Mouse (Mus musculus) liver, embryonic 13.5 days (tissue): Measurements from ENCODE around the gene Cd72. TPM values are rescaled to one million over a fixed set of nuclear protein-coding genes. Genes with fewer than 3 reads are reported as not detected.
A peak's percentile ranks its signal among the peaks of the same experiment; 100 is the strongest.

ENCODE experiments used
- ATAC-seq: fragments of 200-750 bp; cut with Nextera tagmentation; 2 replicates; pipeline ENCODE4 v1.8.0; 2017; ENCODE audit warnings: low read depth, mild to moderate bottlenecking, moderate number of reproducible peaks, moderate library complexity
- DNase-seq: peaks from one replicate; pipeline ENCODE4 v3.0.0; 2022
- H3K27ac ChIP-seq: fragments of 300-500 bp; sonication (generic); 2 replicates; pipeline ENCODE4 v1.5.1; 2015; ENCODE audit warnings: moderate library complexity, mild to moderate bottlenecking, inconsistent platforms
- H3K27me3 ChIP-seq: fragments of 300-500 bp; sonication (generic); 2 replicates; pipeline ENCODE4 v1.6.1; 2015; ENCODE audit warnings: mild to moderate bottlenecking, inconsistent platforms
- H3K36me3 ChIP-seq: fragments of 300-500 bp; sonication (generic); 2 replicates; pipeline ENCODE4 v1.6.1; 2015; ENCODE audit warnings: mild to moderate bottlenecking, inconsistent platforms
- H3K4me1 ChIP-seq: fragments of 300-500 bp; sonication (generic); replicated peaks from 2 replicates; pipeline ENCODE4 v1.6.1; 2015; ENCODE audit warnings: inconsistent platforms
- H3K4me2 ChIP-seq: fragments of 300-500 bp; sonication (generic); 2 replicates; pipeline ENCODE4 v1.6.1; 2015; ENCODE audit warnings: inconsistent platforms, mild to moderate bottlenecking, moderate library complexity
- H3K4me3 ChIP-seq: fragments of 300-500 bp; sonication (generic); replicated peaks from 2 replicates; pipeline ENCODE4 v1.5.1; 2015; ENCODE audit warnings: mild to moderate bottlenecking, inconsistent platforms
- H3K9ac ChIP-seq: fragments of 300-500 bp; sonication (generic); 2 replicates; pipeline ENCODE4 v1.6.1; 2015; ENCODE audit warnings: mild to moderate bottlenecking, inconsistent platforms
- H3K9me3 ChIP-seq: fragments of 300-500 bp; sonication (generic); replicated peaks from 2 replicates; pipeline ENCODE4 v1.6.1; 2016; ENCODE audit warnings: inconsistent platforms
- WGBS: fragments of 180-500 bp; shearing (Covaris S2); methylation state at CpG from one replicate; pipeline ENCODE4 v1.1.7; 2015; ENCODE audit not compliant: insufficient replicate concordance; 5-methylcytosine and 5-hydroxymethylcytosine counted together
- polyA plus RNA-seq: library from polyadenylated mRNA; unstranded; fragments of >200 nt; fragmentation: Nextera tagmentation; extraction: Ambion mirVana; gene quantifications from 2 replicates; pipeline ENCODE4 v1.2.1, GENCODE M21; 2015

Cd72 gene
- polyA plus RNA-seq, 1 experiment from 2014 or later = 0.70 TPM

DNA sequence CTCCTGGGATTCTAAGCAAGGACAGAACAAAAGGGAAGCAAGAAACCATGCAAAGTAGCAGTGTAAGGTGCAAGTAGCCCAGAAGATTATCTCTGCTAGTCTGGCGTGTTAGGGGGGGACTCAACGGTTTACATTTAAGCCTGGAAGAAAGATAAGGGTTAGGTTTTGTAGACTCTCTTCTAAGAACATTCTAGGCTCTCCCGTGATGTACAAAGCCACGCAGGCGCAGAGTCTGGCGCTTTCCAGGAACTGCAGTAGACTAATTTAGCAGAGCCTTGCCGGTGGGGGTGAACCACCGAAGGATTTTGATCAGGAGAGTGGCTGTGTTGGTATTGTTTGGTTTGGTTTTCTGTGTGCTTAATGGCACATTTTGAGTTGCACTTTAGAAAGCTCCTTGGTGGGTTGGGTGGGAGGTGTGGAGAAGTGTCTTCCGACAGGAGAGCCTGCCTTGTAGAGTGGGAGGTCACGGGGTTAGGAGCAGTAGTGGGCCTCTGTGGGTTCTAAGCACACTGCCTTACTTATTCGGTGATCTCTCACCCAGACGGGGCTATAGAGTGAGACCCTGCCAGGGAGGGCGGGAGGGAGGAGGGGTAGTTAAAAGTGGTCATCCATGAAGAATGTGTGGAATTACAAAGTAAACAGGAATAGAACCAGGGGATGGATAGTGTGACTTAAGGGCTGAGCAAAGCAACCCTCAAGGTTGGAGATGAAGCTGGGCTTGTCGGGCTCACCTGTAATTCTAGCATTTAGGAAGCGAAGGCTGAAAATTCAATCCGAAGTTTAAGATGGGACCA lies 37.0 kb downstream of the Cd72 start:
- Histone ChIP-seq H3K4me3 (no peak overlapping the region), H3K9ac (no peak overlapping the region), H3K4me2 (no peak overlapping the region), H3K36me3 (0 out of 2 replicates have a peak, but pooled peaks cover 10% of the 10 kb centered on the region), H3K27me3 (peaks cover 7% of the 10 kb centered on the region), H3K9me3 (no peaks in the 10 kb centered on the region), H3K27ac (peak overlapping the region; percentile 34; the same call in 1 of the 2 replicates), H3K4me1 (peaks cover 24% of the 10 kb centered on the region)
- peak; percentile 26 for DNase-seq
- ATAC-seq = peak; percentile 70
- WGBS = 41% methylated on average over 16 of the region's 16 CpGs

DNA sequence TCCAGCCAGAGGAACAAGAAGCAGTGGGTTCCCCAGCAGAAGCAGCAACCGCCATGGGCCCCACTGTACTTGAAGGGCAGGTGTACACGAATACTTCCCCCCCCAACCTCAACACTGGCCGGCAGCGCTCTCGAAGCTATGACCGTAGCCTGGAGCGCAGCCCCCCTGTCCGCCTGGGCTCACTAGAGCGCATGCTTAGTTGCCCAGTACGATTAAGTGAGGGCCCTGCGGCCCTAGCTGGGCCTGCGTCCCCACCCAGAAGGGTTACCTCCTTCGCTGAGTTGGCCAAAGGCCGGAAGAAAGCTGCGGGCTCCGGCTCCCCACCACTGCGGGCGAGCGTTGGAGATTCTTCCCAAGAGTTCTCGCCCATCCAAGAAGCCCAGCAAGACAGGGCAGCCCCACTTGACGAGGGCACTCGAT lies 38.3 kb downstream of the Cd72 start:
- Histone ChIP-seq H3K36me3 (0 out of 2 replicates have a peak, but pooled peaks cover 7% of the 10 kb centered on the region), H3K27me3 (no peaks in the 10 kb centered on the region), H3K9ac (no peak overlapping the region), H3K4me2 (no peak overlapping the region), H3K9me3 (no peaks in the 10 kb centered on the region), H3K4me1 (peaks cover 22% of the 10 kb centered on the region), H3K27ac (no peak overlapping the region), H3K4me3 (no peak overlapping the region)
- ATAC-seq = no peak
- DNase-seq = no peak
- 84% methylated on average over 22 of the region's 22 CpGs for WGBS

DNA sequence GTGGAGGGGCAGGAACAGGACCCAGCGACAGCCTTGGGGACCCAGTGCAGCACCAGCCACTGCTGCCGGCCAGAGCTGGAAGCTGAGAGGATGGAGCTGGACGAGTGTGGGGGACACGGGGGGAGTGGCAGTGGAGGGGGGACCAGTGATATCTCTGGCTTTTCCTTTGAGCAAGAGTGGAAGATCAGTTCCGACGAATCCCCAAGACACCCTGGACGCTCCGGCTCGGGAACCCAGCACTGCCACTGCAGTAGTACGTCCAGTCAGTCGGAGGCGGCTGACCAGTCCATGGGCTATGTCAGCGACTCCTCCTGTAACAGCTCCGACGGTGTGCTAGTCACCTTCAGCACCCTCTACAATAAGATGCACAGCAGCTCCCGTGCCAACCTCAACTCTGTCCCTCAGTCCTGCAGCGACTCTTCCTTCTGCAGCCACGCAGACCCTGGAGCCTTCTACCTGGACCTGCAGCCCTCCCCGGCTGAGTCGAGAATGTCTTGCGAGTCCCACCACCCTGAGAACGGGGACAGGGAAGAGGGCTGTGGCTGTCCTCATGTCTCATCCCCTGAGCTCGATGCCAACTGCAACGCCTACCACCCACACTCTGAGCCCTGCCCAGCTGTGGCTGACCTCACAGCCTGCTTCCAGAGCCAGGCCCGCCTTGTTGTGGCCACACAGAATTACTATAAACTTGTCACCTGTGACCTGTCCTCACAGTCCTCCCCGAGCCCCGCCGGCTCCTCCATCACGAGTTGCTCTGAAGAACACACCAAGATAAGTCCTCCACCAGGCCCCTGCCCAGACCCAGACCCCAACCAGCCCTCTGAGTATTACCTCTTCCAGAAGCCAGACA lies 39.0 kb downstream of the Cd72 start:
- no peak for DNase-seq
- peaks cover 22% of the 10 kb centered on the region for H3K4me1 ChIP-seq
- H3K27me3 ChIP-seq = no peaks in the 10 kb centered on the region
- no peaks in the 10 kb centered on the region for H3K9me3 ChIP-seq
- H3K4me3 ChIP-seq = no peak overlapping the region
- H3K9ac ChIP-seq = no peak overlapping the region
- 0 out of 2 replicates have a peak, but pooled peaks cover 7% of the 10 kb centered on the region for H3K36me3 ChIP-seq
- no peak overlapping the region for H3K4me2 ChIP-seq
- no peak overlapping the region for H3K27ac ChIP-seq
- WGBS = 82% methylated on average over 29 of the region's 29 CpGs
- no peak for ATAC-seq

DNA sequence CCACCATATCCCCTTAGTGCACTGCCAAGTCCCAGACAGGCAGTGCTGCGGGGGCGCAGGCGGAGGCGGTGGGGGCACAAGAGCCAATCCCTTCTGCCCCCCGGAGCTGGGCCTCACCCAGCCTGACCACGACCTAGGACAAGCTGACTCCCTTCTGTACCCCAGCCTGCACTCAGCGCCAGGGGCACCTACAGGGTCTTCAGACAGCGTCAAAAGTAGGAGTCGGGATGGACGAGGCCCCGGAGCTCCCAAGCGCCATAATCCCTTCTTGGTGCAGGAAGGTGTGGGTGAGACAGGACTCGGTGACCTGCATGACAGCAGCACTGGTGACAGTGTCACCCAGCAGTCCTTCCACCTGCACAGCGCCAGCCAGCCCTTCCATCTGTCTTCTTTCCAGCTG lies 39.7 kb downstream of the Cd72 start:
- H3K36me3 ChIP-seq = 0 out of 2 replicates have a peak, but pooled peaks cover 7% of the 10 kb centered on the region
- H3K4me2 ChIP-seq = no peak overlapping the region
- WGBS = 85% methylated on average over 14 of the region's 14 CpGs
- H3K9me3 ChIP-seq = no peaks in the 10 kb centered on the region
- no peak overlapping the region for H3K4me3 ChIP-seq
- H3K4me1 ChIP-seq = peaks cover 17% of the 10 kb centered on the region
- no peak overlapping the region for H3K9ac ChIP-seq
- DNase-seq = no peak
- ATAC-seq = no peak
- no peak overlapping the region for H3K27ac ChIP-seq
- no peaks in the 10 kb centered on the region for H3K27me3 ChIP-seq

DNA sequence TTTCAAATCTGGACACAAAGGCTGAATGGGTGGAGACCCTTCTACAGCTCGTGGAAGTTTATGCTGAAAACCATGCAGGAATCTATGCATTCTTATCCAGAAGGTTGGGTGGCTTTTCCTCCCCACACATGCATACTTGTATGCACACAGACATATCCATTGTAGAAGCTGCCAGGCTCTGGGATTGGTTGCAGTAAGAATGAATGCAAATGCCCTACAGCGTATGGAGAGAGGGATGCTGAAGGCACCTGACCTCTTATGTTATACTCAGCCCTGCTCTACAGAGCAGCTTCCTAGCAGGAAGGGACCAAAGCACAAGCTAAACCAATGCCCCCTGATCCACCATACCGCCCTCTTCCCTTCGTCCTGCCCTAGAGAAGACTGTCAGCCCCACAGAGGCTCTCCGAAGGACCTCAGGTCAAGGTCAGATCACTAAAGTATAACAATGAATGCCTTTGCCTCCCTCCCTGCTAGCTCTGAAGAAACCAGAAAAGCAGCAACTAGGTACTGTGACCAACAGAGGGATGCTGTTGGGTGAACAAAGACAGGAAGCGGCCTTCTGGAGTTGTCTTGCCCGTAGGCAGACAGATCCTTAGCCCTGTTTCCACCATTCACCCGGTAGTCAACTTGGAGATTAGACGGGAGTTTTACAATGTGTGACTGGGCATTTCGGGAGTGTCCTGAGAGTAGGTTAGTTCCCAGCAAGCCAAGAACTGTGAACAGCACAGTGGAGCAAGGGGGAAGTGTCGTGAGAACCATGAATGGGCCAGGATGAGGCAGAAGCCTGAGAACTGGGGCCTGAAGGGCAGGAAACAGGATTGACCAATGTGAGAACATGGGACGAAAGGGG lies 47.1 kb downstream of the Cd72 start:
- peaks cover 4% of the 10 kb centered on the region; the same call in 1 of the 2 replicates for H3K4me1 ChIP-seq
- no peak overlapping the region for H3K27ac ChIP-seq
- DNase-seq = no peak
- peak overlapping the region; percentile 34; the same call in 1 of the 2 replicates for H3K4me3 ChIP-seq
- no peaks in the 10 kb centered on the region for H3K36me3 ChIP-seq
- 50% methylated on average over 12 of the region's 12 CpGs for WGBS
- ATAC-seq = no peak
- no peak overlapping the region for H3K9ac ChIP-seq
- peaks cover 35% of the 10 kb centered on the region for H3K27me3 ChIP-seq
- peak overlapping the region; percentile 50; the same call in 1 of the 2 replicates for H3K4me2 ChIP-seq
- H3K9me3 ChIP-seq = no peaks in the 10 kb centered on the region

DNA sequence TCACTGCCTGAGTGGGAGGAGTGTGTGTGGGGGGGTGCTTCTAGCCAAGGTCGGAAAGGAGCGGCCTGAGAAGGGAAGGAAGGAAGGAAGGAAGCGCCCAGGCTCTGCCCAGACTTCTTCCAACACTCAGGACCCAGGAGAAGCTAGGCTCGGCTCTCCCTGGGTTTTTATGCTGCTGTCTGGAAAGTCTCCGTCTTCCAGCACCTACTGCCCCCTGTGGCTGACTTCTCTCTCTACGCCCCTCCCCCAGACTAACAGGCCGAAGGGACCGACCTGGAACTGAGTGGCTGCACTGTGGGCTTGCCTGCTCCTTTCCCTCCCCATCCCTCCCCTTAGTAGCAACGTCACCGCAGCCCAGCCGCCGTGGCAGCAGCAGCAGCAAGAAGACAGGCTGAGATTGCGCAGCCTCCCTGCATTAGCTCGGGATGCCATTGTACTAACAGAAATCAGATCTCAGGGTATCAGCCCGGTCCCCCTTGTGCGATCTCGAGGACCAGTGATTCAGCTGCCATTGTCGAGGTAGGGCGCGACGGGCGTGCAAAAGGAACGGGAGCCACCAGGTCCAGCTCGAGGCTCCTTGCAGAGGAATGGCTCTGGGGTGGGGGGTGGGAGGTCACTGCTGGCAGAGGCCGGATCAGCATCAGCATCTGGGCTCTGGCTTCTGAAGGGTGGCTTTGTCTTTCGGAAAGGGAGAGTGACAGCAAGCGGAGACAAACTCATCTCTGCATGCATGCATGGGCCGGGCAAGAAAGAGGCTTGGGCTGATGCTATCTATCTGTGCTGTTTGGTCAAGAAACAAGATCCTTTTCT lies 48.1 kb downstream of the Cd72 start:
- no peak for DNase-seq
- Histone ChIP-seq H3K27me3 (peaks cover 35% of the 10 kb centered on the region), H3K9me3 (no peaks in the 10 kb centered on the region), H3K4me3 (peak overlapping the region; percentile 34), H3K27ac (no peak overlapping the region; the same call in 1 of the 2 replicates), H3K4me2 (peak overlapping the region; percentile 50), H3K9ac (peak overlapping the region; percentile 26; the same call in 1 of the 2 replicates), H3K4me1 (peaks cover 4% of the 10 kb centered on the region; the same call in 1 of the 2 replicates), H3K36me3 (no peaks in the 10 kb centered on the region)
- WGBS = 4% methylated on average over 28 of the region's 28 CpGs
- ATAC-seq = peak; percentile 66

DNA sequence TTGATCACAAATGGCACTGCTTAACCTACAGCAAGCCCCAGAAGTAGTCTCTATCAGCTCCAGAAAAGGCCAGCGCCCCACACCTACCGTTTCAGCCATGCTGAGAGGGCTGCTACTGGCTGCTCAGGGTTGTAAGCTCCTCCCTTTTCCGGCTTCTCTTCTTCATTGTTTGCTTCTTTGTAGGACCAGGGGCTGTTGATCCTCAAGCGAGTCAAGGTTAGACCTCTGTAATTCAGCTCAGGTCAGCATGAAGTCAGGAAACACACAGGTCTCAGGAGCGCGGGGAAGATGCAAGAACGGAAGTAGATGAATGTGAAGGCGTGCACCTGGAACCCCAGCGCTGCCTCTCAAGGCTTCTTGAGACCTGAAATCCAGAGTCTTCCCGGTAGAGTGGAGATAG lies 49.7 kb downstream of the Cd72 start:
- Histone ChIP-seq H3K36me3 (no peaks in the 10 kb centered on the region), H3K9me3 (no peaks in the 10 kb centered on the region), H3K4me3 (no peak overlapping the region), H3K4me2 (no peak overlapping the region), H3K27ac (no peak overlapping the region), H3K4me1 (peaks cover 4% of the 10 kb centered on the region; the same call in 1 of the 2 replicates), H3K9ac (no peak overlapping the region), H3K27me3 (peaks cover 36% of the 10 kb centered on the region)
- WGBS = 79% methylated on average over 10 of the region's 10 CpGs
- DNase-seq = no peak
- no peak for ATAC-seq

DNA sequence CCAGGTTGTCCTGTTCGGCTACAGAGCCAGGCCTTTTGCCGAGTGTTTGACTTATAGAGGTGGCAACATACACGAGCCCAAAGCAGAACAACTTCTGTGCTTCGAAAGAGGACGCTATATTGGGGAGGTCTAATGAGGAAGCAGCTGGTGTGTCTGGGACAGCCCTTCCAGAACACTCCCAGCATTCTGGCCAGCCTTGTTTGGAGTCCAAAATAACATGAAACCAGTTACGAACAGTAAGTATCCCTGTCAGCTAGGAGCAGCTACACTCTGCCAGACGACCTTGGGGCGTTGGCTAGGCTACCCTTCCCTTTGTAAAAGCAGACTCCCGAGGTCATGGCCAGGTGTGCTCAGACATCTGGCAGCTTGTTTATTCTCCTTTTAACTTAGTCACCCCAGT lies 52.2 kb downstream of the Cd72 start:
- no peak for DNase-seq

DNA sequence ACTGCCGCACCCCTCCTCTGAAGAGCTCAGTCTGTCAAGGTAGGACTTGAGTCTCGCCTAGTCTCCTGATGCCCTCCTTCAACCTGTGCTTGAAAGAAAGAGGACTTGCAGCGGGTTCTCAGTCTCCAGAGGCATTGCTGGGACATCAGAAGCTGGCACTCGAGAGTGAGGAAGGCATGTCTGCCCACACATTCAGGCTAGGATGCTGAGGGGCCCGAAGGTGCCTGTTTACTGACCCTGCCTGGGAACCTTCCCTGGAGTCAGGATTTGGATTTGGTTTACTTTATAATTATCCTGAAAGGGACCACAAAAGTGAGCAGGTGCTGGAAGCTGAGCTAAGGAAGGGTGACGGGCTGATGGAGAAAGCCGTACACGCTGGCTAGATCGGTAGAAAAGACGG lies 52.9 kb downstream of the Cd72 start:
- Histone ChIP-seq H3K4me2 (no peak overlapping the region), H3K36me3 (no peaks in the 10 kb centered on the region), H3K4me1 (peaks cover 1% of the 10 kb centered on the region; the same call in 1 of the 2 replicates), H3K27me3 (peaks cover 25% of the 10 kb centered on the region), H3K9ac (no peak overlapping the region), H3K4me3 (no peak overlapping the region), H3K9me3 (no peaks in the 10 kb centered on the region), H3K27ac (no peak overlapping the region)
- 70% methylated on average over 10 of the region's 10 CpGs for WGBS
- ATAC-seq (no peak), DNase-seq (no peak)

More for the DNA sequence above, 52.2 kb downstream of the Cd72 start:
- Histone ChIP-seq H3K4me2 (no peak overlapping the region), H3K9me3 (no peaks in the 10 kb centered on the region), H3K27me3 (peaks cover 31% of the 10 kb centered on the region), H3K4me1 (peaks cover 4% of the 10 kb centered on the region; the same call in 1 of the 2 replicates), H3K4me3 (no peak overlapping the region), H3K36me3 (no peaks in the 10 kb centered on the region), H3K27ac (no peak overlapping the region), H3K9ac (no peak overlapping the region)
- 58% methylated on average over 9 of the region's 9 CpGs for WGBS
- ATAC-seq = no peak

DNA sequence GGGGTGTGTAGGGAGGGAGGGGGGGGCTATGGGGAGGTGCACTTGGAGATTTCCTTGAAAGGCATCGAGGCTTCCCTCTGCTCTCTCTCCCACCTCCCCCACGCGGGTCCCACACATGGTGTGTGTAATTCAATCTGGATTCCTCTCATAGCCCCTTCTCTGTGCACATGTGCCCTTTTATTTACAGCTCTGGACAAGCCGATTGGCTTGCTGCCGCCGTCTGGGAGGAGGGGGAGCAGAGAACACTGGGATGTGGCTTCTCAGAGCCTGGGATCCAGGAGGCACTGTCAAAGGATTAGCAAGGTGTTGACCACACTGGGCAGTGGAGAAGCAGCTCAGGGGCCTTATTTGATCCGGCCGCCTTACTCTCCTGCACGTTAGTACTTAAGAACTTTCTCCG lies 53.5 kb downstream of the Cd72 start:
- Histone ChIP-seq H3K4me2 (no peak overlapping the region), H3K36me3 (no peaks in the 10 kb centered on the region), H3K4me3 (no peak overlapping the region), H3K9me3 (no peaks in the 10 kb centered on the region), H3K4me1 (no peaks in the 10 kb centered on the region), H3K9ac (no peak overlapping the region), H3K27me3 (peaks cover 20% of the 10 kb centered on the region), H3K27ac (no peak overlapping the region)
- WGBS = 47% methylated on average over 10 of the region's 10 CpGs
- ATAC-seq = no peak
- DNase-seq = no peak
